Mouse (Mus musculus): ENCODE measurements around the gene Slc25a26.

The Slc25a26 gene

GRCm38 (mm10) chr6:94643989-94644388, 143.9 kb downstream of the Slc25a26 start:
- no peak for DNase-seq

DNA sequence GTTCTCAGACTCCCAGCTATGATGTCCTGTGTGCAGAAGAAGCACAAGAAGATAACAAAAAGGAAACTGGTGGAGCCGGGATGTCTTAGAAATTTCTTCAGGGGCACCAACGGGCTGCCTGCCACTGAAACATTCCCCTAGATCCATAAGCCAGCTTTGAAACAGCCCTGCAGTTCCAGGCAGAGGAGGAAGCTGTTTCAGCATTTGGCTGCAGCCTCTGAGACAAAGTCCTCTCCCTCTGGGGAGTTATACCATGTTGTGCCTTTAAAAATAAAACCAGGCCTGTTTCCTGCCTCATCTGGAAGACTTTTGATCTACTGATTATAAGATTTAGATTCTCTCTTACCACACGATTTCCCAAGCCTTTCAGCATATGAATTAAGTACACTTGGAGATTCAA, 144.5 kb downstream of the Slc25a26 start:
- peak; percentile 63 for DNase-seq

GRCm38 (mm10) chr6:94645723-94646122, 145.6 kb downstream of the Slc25a26 start:
- DNase-seq: no peak

DNA sequence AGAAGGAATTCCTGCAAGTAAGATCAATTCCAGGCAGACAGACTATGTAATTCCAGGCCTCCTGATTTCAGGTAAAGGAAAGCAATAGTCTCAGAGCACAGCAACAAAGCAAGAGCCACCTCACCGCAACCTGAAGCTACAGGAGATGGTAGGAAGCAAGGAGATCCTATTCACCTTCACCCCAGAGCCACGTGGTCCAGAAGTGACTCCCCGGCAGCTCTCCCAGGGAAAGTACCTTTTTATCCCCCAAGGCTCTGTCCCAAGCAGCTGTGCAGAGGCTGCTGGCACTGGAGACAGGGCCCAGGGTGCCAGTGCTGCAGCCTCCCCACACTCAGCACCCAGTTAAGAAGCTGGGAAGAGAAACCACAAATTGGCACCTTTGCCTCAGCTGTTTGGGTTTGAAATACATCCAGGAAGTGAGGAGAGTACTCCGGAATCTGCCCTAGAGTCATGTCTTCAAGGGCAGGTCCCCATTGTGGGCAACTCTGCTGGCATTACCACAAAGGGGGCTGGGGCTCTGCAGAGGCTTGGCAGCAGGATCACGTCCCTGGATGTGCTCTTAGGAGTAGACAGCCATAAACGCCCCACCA, 146.2 kb downstream of the Slc25a26 start:
- DNase-seq: no peak

DNA sequence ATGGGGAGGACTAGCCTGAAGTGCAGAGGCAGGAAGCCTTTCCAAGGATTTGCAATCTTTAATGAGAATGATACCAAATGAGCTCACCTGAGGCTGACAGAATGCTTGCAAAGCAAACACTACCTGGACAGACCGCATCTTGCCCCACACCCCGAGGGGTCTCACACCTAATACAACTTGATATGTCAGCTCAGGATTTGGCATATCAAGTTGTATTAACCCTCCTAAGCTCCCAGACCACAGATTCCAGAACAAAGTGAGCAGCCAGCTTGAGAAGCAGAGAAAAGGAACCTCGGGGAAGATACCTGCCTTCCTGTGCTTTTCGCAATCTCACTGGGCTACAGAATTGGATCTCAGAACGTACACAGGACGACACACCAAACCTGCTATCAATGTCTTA, 146.8 kb downstream of the Slc25a26 start:
- DNase-seq: no peak

- DNase-seq: peak; percentile 85
These were observed 147.7 kb downstream of the Slc25a26 start for GRCm38 (mm10) chr6:94647574-94648430.

DNA sequence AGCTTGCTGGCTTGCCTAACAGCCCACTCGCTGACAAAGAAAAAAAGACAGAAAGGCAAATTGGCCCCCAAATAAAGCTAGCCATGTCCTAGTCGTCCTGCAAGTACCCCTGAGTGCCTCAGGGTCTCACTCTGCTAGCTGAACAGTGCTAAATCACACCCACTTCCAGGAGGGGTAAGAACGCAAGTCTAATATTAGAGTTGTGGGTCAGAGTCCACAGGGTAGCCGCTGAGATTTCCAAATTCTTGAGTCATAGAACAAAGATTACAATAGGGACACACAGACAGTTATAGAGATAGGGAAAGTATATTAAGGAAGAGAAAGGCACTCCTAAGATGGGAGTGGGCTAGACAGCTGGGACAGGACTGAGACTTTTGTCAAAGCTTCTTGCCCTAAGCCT, 148.4 kb downstream of the Slc25a26 start:
- peak; percentile 60 for DNase-seq

DNA sequence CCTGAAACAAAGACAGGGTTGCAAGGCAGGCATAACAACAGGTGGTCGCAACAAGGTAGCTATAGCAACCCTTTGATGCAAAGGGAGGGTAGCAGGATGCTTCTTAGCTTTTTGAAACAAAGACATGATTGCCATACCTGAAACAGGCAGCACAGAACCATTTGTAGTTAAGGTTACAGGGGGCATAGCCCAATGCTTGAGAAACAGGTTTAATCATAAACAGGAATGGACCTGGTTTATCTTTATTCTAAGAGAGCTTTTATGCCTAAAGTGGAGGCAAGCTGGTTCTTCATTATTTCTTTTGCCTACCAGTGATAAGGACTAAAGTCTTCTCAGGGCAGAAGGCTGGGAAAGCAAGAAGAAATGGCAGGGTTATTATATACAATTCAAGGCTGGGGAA, 149.5 kb downstream of the Slc25a26 start:
- peak; percentile 43 for DNase-seq

GRCm38 (mm10) chr6:94651541-94651940, 151.4 kb downstream of the Slc25a26 start:
- no peak for DNase-seq

GRCm38 (mm10) chr6:94652659-94653213, 152.6 kb downstream of the Slc25a26 start:
- DNase-seq: no peak

- DNase-seq: no peak
These were observed 153.5 kb downstream of the Slc25a26 start for GRCm38 (mm10) chr6:94653388-94654316.

All from kidney, adult 9 months (tissue).